Mouse (Mus musculus) embryonic fibroblast, embryonic 13.5 days (primary cell): ENCODE data around the gene Ptov1. TPM values are rescaled to one million over a fixed set of nuclear protein-coding genes. Genes with fewer than 3 reads are reported as not detected.

ENCODE experiments used
- H3K27ac ChIP-seq: 2 replicates; pipeline ENCODE4 v1.5.1; 2012; ENCODE audit warnings: low read length, control low read depth, inconsistent platforms; ENCODE audit not compliant: insufficient read depth
- H3K4me1 ChIP-seq: 2 replicates; pipeline ENCODE4 v1.6.1; 2011; ENCODE audit warnings: low read length; ENCODE audit not compliant: control insufficient read depth, insufficient read depth
- H3K4me3 ChIP-seq: 2 replicates; pipeline ENCODE4 v1.5.1; 2011; ENCODE audit warnings: mild to moderate bottlenecking, control low read depth, low read length; ENCODE audit not compliant: insufficient read depth
- CTCF ChIP-seq: IDR thresholded peaks from 2 replicates; pipeline ENCODE4 v1.5.1; 2011; ENCODE audit warnings: mild to moderate bottlenecking, control low read depth, low read length, moderate library complexity, borderline replicate concordance; ENCODE audit not compliant: insufficient read depth
- POLR2A ChIP-seq: IDR thresholded peaks from 2 replicates; pipeline ENCODE4 v1.6.1; 2011; ENCODE audit warnings: low read depth, mild to moderate bottlenecking, control low read depth, low read length, moderate library complexity
- polyA plus RNA-seq: library from polyadenylated mRNA; stranded (reverse); fragments of >200 nt; gene quantifications from 2 replicates; pipeline ENCODE4 v1.2.4, GENCODE M21; 2011; ENCODE audit warnings: low read depth; ENCODE audit not compliant: missing spikeins, insufficient read length

Ptov1 gene
- polyA plus RNA-seq, 1 experiment = 160 TPM

- TF ChIP-seq POLR2A (no peak), CTCF (no peak)
- Histone ChIP-seq H3K4me3 (no peak overlapping the region), H3K4me1 (no peaks in the 10 kb centered on the region), H3K27ac (no peak overlapping the region)
Measured at GRCm38 (mm10) chr7:44835373-44836015, 34.1 kb downstream of the Ptov1 start.

- Histone ChIP-seq H3K4me3 (no peak overlapping the region), H3K27ac (no peak overlapping the region; the same call in 1 of the 2 replicates)
- TF ChIP-seq POLR2A = no peak
Measured at GRCm38 (mm10) chr7:44832763-44833162, 36.8 kb downstream of the Ptov1 start.

DNA sequence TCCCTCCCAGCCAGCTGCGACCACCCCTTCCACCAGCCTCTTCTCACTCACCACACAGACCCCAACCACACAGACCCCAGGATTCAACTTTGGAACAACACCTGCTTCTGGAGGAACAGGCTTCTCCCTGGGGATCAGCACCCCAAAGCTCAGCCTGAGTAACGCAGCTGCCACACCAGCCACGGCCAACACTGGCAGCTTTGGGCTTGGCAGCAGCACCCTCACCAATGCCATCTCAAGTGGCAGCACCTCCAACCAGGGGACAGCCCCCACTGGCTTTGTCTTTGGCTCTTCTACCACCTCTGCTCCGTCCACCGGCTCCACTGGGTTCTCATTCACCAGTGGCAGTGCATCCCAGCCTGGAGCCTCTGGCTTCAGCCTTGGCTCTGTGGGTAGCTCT lies 40.9 kb downstream of the Ptov1 start:
- Histone ChIP-seq H3K4me1 (peaks cover 15% of the 10 kb centered on the region), H3K4me3 (no peak overlapping the region), H3K27ac (no peak overlapping the region)
- TF ChIP-seq CTCF = no peak
- no peak for TF ChIP-seq POLR2A

More at GRCm38 (mm10) chr7:44832763-44833162, 36.8 kb downstream of the Ptov1 start:
- H3K4me1 ChIP-seq = no peaks in the 10 kb centered on the region

GRCm38 (mm10) chr7:44826771-44827170 lies 42.8 kb downstream of the Ptov1 start:
- TF ChIP-seq POLR2A (no peak), CTCF (no peak)
- Histone ChIP-seq H3K27ac (no peak overlapping the region; the same call in 1 of the 2 replicates), H3K4me3 (no peak overlapping the region), H3K4me1 (peaks cover 15% of the 10 kb centered on the region)

- no peak for TF ChIP-seq POLR2A
- peak; percentile 44; the same call in 1 of the 2 replicates for TF ChIP-seq CTCF
- Histone ChIP-seq H3K27ac (no peak overlapping the region), H3K4me1 (peaks cover 24% of the 10 kb centered on the region), H3K4me3 (no peak overlapping the region)
Measured at GRCm38 (mm10) chr7:44824872-44825271, 44.7 kb downstream of the Ptov1 start.

GRCm38 (mm10) chr7:44823409-44823808 lies 46.2 kb downstream of the Ptov1 start:
- Histone ChIP-seq H3K4me1 (peaks cover 29% of the 10 kb centered on the region), H3K27ac (no peak overlapping the region), H3K4me3 (no peak overlapping the region)
- TF ChIP-seq CTCF (no peak), POLR2A (no peak)

- no peak for TF ChIP-seq CTCF
- TF ChIP-seq POLR2A = no peak
- H3K4me1 ChIP-seq = peaks cover 27% of the 10 kb centered on the region
- H3K4me3 ChIP-seq = no peak overlapping the region
- H3K27ac ChIP-seq = no peak overlapping the region
Measured at GRCm38 (mm10) chr7:44821666-44822448, 47.7 kb downstream of the Ptov1 start.

DNA sequence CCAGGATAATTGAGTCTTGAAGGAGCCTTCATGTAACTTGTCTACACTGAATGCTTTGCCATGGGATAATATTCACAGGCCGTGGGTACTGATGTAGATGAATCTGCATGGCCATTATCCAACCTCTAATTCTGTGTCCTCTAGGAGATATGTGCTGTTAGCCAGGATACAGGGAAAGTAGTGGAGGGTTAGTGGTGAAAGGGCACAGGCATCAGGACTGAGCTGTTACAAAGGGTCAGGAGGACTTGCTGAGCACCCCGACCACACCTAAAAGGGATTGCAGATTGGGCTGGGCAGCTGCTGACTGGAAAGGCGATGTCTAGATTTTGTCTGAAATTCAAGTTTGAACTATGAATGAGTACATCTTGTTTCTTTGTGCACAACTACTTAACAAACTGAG lies 49.1 kb downstream of the Ptov1 start:
- H3K4me1 ChIP-seq = peaks cover 19% of the 10 kb centered on the region
- no peak for TF ChIP-seq POLR2A
- no peak for TF ChIP-seq CTCF
- no peak overlapping the region for H3K27ac ChIP-seq
- H3K4me3 ChIP-seq = no peak overlapping the region

DNA sequence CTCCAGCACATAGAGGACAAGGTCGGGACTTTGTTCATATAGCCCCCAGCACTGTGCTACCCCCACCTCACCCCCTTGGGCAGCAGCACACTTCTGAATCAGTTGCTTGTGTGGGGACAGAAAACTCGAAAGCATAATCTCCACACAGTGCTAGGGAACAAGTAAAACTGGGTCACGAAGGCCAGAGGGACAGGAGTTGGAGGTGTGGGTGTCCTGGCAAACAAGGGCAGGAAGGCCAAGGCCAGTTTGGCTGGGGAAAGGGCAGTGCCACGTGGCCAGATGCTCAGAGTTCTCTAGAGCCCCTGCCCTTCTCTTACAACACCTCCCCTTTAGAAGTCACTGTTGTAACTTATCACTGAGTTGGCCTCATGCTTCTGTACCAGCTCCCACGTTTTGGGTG lies 49.7 kb downstream of the Ptov1 start:
- TF ChIP-seq CTCF (no peak), POLR2A (no peak; the same call in 1 of the 2 replicates)
- H3K4me1 ChIP-seq = peaks cover 16% of the 10 kb centered on the region; the same call in 1 of the 2 replicates
- H3K4me3 ChIP-seq = peak overlapping the region; percentile 65; the same call in 1 of the 2 replicates
- H3K27ac ChIP-seq = peak overlapping the region; percentile 93

DNA sequence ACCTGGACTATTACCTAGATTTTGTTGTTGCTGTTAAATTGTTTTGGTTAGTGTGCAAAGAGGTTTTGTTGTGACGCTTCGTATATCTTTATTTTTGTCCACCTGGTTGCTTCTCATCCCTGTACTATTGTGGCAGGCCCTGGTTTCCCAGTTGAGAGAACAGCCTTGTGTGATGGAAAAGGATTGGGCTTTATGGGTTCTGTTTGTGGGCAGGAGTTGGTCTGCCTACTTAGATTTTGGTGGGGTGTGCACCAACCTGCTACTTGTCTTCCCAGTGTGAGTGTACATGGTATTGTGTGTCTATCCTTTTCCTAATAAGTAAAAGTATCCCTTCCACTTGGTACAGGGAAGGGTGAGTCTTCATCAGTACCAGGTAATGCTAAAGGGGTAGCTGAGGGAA lies 50.2 kb downstream of the Ptov1 start:
- peaks cover 14% of the 10 kb centered on the region; the same call in 1 of the 2 replicates for H3K4me1 ChIP-seq
- peak overlapping the region; percentile 65; the same call in 1 of the 2 replicates for H3K4me3 ChIP-seq
- TF ChIP-seq CTCF (no peak), POLR2A (no peak; the same call in 1 of the 2 replicates)
- peak overlapping the region; percentile 93 for H3K27ac ChIP-seq
